Mouse (Mus musculus) kidney, embryonic 16.5 days (tissue): ENCODE measurements around the gene Ccnb1. TPM values are rescaled to one million over a fixed set of nuclear protein-coding genes. Genes with fewer than 3 reads are reported as not detected.
"Not testable (repeated sequence)": the region's sequence is repeated elsewhere in the genome, so short reads cannot be mapped to it uniquely, and the experiment has no call there.

Experiments
- ATAC-seq: fragments of 200-750 bp; cut with Nextera tagmentation; 2 replicates; pipeline ENCODE4 v1.8.0; 2017; ENCODE audit warnings: moderate TSS enrichment; ENCODE audit not compliant: low FRiP score, low TSS enrichment
- H3K27ac ChIP-seq: fragments of 300-500 bp; sonication (generic); 2 replicates; pipeline ENCODE4 v1.5.1; 2014; ENCODE audit warnings: low read length
- H3K27me3 ChIP-seq: fragments of 300-500 bp; sonication (generic); 2 replicates; pipeline ENCODE4 v1.6.1; 2014; ENCODE audit warnings: low read length, control low read depth, mixed read lengths; ENCODE audit not compliant: insufficient read depth
- H3K36me3 ChIP-seq: fragments of 300-500 bp; sonication (generic); 2 replicates; pipeline ENCODE4 v1.6.1; 2014; ENCODE audit warnings: low read length, control low read depth, mixed read lengths; ENCODE audit not compliant: insufficient read depth
- H3K4me1 ChIP-seq: fragments of 300-500 bp; sonication (generic); 2 replicates; pipeline ENCODE4 v1.6.1; 2014; ENCODE audit warnings: low read length, control low read depth, mixed read lengths; ENCODE audit not compliant: insufficient read depth
- H3K4me2 ChIP-seq: fragments of 300-500 bp; sonication (generic); replicated peaks from 2 replicates; pipeline ENCODE4 v1.6.1; 2014; ENCODE audit warnings: low read depth, low read length
- H3K4me3 ChIP-seq: fragments of 300-500 bp; sonication (generic); 2 replicates; pipeline ENCODE4 v1.5.1; 2014; ENCODE audit warnings: mild to moderate bottlenecking, low read length
- H3K9ac ChIP-seq: fragments of 300-500 bp; sonication (generic); replicated peaks from 2 replicates; pipeline ENCODE4 v1.6.1; 2014; ENCODE audit warnings: low read length
- H3K9me3 ChIP-seq: fragments of 300-500 bp; sonication (generic); 2 replicates; pipeline ENCODE4 v1.6.1; 2016; ENCODE audit warnings: low read length, control low read depth
- WGBS: fragments of 180-500 bp; shearing (Covaris S2); extraction: QIAGEN DNeasy Blood & Tissue Kit; methylation state at CpG from one replicate; pipeline ENCODE4 v1.1.7; 2014; 5-methylcytosine and 5-hydroxymethylcytosine counted together
- polyA plus RNA-seq: library from polyadenylated mRNA; unstranded; fragments of >200 nt; fragmentation: Nextera tagmentation; extraction: Ambion mirVana; gene quantifications from 2 replicates; pipeline ENCODE4 v1.2.1, GENCODE M21; 2015

The Ccnb1 gene
- polyA plus RNA-seq, 1 experiment from 2014 or later, result 269 TPM

DNA sequence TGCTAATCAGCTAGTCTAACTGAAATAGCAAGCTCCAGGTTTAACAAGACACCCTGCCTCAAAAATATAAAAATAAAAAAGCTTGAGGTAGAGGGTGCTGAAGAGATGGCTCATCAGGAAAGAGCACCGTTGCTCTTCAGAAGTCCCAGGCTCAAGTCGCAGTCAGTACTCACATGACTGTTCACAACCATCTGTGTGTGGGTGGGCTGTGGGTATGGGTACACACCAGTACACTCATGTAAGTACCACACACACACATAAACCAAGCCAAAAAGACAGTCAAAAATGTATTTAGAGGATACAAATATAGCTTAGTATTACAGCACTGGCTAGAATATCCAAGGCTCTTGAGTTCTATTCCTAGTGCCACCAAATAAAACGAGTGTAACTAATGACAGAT is 40.3 kb downstream of the Ccnb1 start:
- Histone ChIP-seq H3K9me3 (no peaks in the 10 kb centered on the region), H3K36me3 (no peaks in the 10 kb centered on the region), H3K4me2 (no peak overlapping the region), H3K27ac (no peak overlapping the region), H3K4me1 (peaks cover 16% of the 10 kb centered on the region; the same call in 1 of the 2 replicates), H3K27me3 (no peaks in the 10 kb centered on the region), H3K4me3 (no peak overlapping the region), H3K9ac (no peak overlapping the region)
- no peak for ATAC-seq
- 89% methylated on average over 3 of the region's 3 CpGs for whole genome bisulfite sequencing

DNA sequence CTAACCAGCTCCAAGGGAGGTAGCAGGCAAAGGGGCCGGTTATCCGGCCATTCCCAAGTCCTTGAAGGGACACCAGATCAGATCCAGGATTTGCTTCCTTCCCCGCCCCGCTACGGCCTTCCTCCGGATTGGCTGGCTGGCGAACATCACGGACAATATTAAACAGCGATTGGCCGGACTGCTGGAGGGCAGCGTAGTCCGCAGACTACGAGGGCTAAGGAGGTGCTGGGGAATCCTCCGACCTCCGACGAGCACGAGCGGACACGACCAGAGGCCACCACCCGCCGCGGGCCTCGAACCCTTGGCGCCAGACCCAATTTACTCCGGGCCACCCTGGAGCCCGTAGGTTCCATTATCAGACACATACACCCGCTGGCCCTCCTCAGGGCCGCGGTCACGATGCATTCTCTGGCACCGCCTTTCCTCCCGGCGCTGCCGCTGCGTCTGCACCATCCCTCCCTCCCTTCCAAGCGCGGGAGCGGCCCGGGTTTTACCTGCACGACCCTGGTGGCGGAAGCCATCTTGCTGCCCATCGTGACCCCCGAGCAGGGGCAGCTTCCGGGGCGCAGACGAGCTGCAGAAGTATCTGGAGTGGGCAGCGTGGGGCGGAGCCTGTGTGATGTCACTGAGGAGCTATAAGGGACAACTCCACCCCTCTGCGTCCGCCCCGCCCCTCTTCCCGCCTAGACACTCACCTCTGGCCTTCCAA is 42.2 kb downstream of the Ccnb1 start, which contains the start of gene Mrps36:
Gene Mrps36 (minus strand): TSS at position 624 of the 709 bp plus-strand sequence.
- H3K9me3 ChIP-seq, result no peaks in the 10 kb centered on the region
- H3K4me2 ChIP-seq, result peak within 1 kb of the TSS; percentile 58
- H3K27ac ChIP-seq, result peak within 1 kb of the TSS; percentile 99
- H3K27me3 ChIP-seq, result no peaks in the 10 kb centered on the region
- H3K4me1 ChIP-seq, result peaks cover 14% of the 10 kb centered on the region; the same call in 1 of the 2 replicates
- no peaks in the 10 kb centered on the region for H3K36me3 ChIP-seq
- peak; percentile 97 for ATAC-seq
- peak within 1 kb of the TSS; percentile 88 for H3K4me3 ChIP-seq
- peak within 1 kb of the TSS; percentile 97 for H3K9ac ChIP-seq
- under 1% methylated on average over 52 of the region's 52 CpGs for WGBS

DNA sequence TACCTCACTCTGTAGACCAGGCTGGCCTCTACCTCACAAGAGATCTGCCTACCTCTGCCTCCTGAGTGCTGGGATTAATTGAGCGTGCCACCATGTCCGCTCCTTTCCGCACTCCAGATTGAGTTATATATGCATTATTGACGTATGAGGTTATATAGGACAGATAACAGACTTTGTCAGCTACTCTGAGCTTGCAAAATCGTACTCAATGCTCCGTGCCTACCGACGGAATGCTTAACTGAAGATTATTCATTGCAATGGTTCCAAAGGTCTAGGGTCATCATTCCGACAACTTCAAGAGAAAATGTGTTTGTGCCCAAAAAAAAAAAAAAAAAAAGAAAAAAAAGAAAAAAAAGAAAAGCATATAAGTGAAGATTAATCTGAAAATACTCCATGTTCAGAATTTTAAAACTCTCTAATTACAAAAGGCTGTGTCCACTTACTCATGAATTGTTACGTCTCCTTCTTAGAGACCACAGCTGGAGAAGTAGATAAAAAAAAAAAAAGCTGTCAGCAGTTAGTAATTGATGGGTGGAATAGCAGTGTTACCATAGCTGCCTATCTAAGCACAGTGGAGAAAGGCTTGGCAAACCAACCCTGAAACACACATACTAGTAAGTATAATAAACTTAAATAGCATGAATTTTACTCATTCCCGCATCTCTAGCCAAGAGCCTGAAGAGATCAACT is 42.9 kb downstream of the Ccnb1 start:
- peak overlapping the region; percentile 58 for H3K4me2 ChIP-seq
- 58% methylated on average over 11 of the region's 11 CpGs for WGBS
- H3K36me3 ChIP-seq, result peaks cover 3% of the 10 kb centered on the region; the same call in 1 of the 2 replicates
- H3K27me3 ChIP-seq, result no peaks in the 10 kb centered on the region
- ATAC-seq, result peak; percentile 59
- H3K9ac ChIP-seq, result peak overlapping the region; percentile 97
- H3K27ac ChIP-seq, result peak overlapping the region; percentile 99
- H3K9me3 ChIP-seq, result no peaks in the 10 kb centered on the region
- H3K4me1 ChIP-seq, result peaks cover 14% of the 10 kb centered on the region; the same call in 1 of the 2 replicates
- peak overlapping the region; percentile 88 for H3K4me3 ChIP-seq

DNA sequence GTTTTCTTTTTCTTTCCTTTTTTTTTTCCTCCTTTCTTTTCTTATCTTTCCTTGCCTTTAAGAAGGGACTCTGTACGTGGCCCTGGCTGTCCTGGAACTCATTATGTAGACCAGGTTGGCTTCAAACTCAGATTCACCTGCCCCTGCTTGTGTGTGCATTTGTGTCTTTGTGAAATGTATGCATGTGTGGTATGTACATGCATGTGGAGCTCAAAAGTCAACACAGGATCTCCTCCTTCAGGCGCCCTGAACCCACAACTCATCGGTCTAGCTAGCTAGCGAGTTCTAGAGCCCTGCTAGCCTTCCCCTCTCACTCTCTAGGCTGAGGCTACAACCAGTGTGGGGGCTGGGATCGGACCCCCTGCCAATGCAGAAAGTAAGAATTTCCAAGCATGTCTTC is 43.5 kb downstream of the Ccnb1 start:
- Histone ChIP-seq H3K9me3 (no peaks in the 10 kb centered on the region), H3K9ac (no peak overlapping the region), H3K4me3 (peak overlapping the region; percentile 22; the same call in 1 of the 2 replicates), H3K4me2 (no peak overlapping the region), H3K27ac (peak overlapping the region; percentile 32), H3K36me3 (peaks cover 8% of the 10 kb centered on the region), H3K27me3 (no peaks in the 10 kb centered on the region), H3K4me1 (peaks cover 14% of the 10 kb centered on the region; the same call in 1 of the 2 replicates)
- WGBS, result 95% methylated on average over 5 of the region's 5 CpGs
- ATAC-seq, result no peak

DNA sequence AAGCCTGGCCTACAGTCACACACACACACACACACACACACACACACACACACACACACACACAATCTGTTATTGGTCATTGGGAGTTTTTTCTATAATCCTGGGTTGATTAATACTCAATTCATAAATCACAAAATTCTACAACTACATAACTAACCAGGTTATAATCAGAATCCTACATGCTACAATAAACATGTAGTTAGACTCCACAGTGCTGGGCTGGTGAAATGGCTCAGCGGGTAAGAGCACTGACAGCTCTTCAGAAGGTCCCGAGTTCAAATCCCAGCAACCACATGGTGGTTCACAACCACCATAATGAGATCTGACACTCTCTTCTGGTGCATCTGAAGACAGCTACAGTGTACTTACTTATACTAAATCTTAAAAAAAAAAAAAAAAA is 53.6 kb downstream of the Ccnb1 start:
- ATAC-seq, result no peak
- no peak overlapping the region for H3K4me3 ChIP-seq
- WGBS, result 92% methylated on average over 2 of the region's 2 CpGs
- H3K27ac ChIP-seq, result no peak overlapping the region
- no peak overlapping the region for H3K9ac ChIP-seq
- H3K36me3 ChIP-seq, result peaks cover 26% of the 10 kb centered on the region
- peaks cover 10% of the 10 kb centered on the region for H3K4me1 ChIP-seq
- H3K27me3 ChIP-seq, result no peaks in the 10 kb centered on the region
- H3K9me3 ChIP-seq, result no peaks in the 10 kb centered on the region
- no peak overlapping the region for H3K4me2 ChIP-seq

DNA sequence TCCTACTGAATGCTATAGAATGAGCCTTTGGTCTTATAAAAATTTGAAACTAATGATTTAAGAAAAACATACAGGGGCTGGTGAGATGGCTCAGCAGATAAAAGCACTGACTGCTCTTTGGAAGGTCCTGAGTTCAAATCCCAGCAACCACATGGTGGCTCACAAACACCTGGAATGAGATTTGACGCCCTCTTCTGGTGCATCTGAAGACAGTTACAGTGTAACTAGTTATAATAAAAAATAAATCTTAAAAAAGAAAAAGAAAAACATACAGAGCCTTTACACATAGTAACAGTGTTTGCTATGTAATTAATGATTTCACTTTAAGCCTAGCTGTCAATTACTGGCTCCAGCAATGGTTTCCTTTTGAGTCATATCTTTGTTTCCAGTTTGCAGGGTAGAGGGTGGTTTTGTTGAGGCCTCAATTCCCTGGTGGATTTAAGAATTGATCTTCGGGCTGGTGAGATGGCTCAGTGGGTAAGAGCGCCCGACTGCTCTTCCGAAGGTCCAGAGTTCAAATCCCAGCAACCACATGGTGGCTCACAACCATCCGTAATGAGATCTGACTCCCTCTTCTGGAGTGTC is 54.8 kb downstream of the Ccnb1 start:
- Histone ChIP-seq H3K4me2 (peak overlapping the region; percentile 58; the same call in 1 of the 2 replicates), H3K9ac (peak overlapping the region; percentile 91), H3K27ac (peak overlapping the region; percentile 93; the same call in 1 of the 2 replicates), H3K36me3 (peaks cover 25% of the 10 kb centered on the region), H3K4me3 (peak overlapping the region; percentile 69; the same call in 1 of the 2 replicates), H3K4me1 (peaks cover 10% of the 10 kb centered on the region)
- not testable (repeated sequence) for H3K27me3 ChIP-seq, ATAC-seq, H3K9me3 ChIP-seq
- 94% methylated on average over 5 of the region's 6 CpGs for WGBS

DNA sequence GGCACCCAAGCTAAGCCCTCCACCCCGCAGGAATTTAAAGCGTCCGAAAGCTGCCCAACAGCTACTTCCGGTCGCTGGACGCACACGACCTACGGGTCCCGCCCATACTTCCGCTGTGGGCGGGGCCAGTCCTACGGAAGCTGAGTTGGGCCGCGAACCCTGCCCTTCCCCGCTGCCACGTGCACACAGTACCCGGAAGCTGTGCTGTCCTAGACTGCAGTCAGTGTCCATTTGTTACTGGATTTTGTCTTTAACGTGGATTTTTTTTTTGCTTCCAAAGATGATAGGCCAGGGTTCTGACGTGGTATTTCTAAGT is 55.6 kb downstream of the Ccnb1 start, which contains the start of gene Cdk7:
Gene Cdk7 (minus strand): TSS at position 79 of the 316 bp plus-strand sequence.
- H3K4me3 ChIP-seq, result peak within 1 kb of the TSS; percentile 69
- under 1% methylated on average over 19 of the region's 19 CpGs for WGBS

DNA sequence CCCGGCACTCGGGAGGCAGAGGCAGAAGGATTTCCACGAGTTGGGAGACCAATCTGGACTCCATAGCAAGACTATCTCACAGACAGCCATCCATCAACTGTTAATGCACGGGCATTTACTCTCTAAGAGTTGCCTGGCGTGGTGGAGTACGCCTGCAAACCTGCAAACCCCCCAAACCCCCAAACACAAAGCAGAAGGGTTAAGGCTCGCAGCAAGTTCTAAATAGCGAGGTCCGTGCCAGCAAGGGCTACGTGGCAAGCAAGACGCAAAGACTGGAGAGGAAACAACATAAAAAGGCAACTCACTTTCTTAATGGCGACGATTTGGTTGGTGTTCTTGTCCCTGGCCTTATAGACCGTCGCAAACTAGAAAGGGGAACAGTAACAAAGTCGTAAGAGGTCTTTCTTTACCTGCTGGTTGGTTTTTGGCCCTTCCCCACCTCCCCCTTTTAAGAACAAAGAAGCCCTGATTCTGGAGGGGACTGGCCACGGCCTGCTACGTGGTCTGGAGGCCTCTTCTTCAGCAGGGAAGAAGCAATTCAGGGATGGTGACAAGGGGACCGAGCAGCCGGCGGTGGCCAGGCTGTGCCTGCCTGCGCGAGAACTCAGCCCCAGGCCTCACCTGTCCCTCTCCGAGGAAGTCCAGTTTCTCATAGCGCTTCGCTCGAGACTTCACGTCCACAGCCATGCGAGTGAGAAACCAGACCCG is 56.1 kb downstream of the Ccnb1 start:
- H3K36me3 ChIP-seq, result peaks cover 18% of the 10 kb centered on the region
- peak; percentile 8; the same call in 1 of the 2 replicates for ATAC-seq
- H3K27me3 ChIP-seq, result no peaks in the 10 kb centered on the region
- peak overlapping the region; percentile 91 for H3K9ac ChIP-seq
- peak overlapping the region; percentile 79 for H3K4me2 ChIP-seq
- under 1% methylated on average over 30 of the region's 30 CpGs for WGBS
- peak overlapping the region; percentile 93 for H3K27ac ChIP-seq
- H3K4me3 ChIP-seq, result peak overlapping the region; percentile 69
- H3K9me3 ChIP-seq, result no peaks in the 10 kb centered on the region
- H3K4me1 ChIP-seq, result peaks cover 12% of the 10 kb centered on the region

More for the DNA sequence above, 55.6 kb downstream of the Ccnb1 start, which contains the start of gene Cdk7:
- Histone ChIP-seq H3K27ac (peak within 1 kb of the TSS; percentile 93), H3K9me3 (no peaks in the 10 kb centered on the region), H3K36me3 (peaks cover 21% of the 10 kb centered on the region), H3K4me2 (peak within 1 kb of the TSS; percentile 79), H3K27me3 (no peaks in the 10 kb centered on the region), H3K9ac (peak within 1 kb of the TSS; percentile 91), H3K4me1 (peaks cover 10% of the 10 kb centered on the region)
- ATAC-seq, result peak; percentile 99
